Mouse (Mus musculus): ENCODE measurements at regions not wholly inside any gene's neighbourhood (a gene's known extent, or its start where the extent isn't known, plus 50 kb on each side); places are given as distances from the start of the nearest gene placed in this dataset.

- TF ChIP-seq CTCF (IDR thresholded peaks at IDR 0.05; ENCODE audit: borderline replicate concordance, control insufficient read depth, extremely low read depth, insufficient read depth, low read length, poor library complexity) (no peak), POLR2A (IDR thresholded peaks at IDR 0.05; ENCODE audit: control insufficient read depth, extremely low read depth, insufficient read depth, low read length, poor library complexity) (no peak)
Measured at GRCm38 (mm10) chrX:42334794-42335193, 154.7 kb upstream of the Tex13c2 start.
